In the genomic region with DNA sequence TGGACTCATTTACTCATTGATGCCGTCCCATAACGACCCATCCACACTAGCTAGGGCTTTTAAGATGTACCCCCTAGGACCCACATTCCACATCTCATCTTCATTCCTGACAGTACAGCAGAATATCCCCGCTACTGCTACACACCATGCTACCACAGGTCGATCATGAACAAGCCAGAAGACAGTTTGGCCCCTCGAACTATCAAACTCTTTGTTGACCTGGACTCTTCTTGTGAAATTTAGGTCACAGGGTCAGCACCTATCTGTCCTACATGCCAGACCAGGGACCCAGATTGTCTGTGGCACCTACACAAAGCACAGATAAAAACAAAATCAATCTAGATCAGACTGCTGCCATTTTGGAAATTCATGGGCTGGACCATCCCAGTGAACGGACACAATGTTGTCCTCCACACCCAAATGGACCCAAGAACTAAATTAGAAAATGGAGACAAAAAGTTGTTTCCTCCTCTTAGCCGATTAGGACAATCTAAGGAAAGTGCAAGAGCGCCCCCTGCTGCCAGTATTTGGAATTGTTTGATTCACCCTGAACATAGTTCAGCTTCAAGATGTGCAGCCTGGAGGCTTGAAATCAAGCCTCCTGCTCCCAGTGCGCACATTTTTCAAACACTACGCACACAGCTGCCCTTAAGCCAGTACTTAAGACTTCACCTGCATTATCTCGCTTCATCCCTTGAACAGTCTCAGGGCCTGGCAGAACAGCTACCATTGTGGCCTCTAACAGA, we compare ENCODE assay signal across 7 mouse cellular contexts.
DNase-seq lines count a peak whose midpoint lies in the region; ATAC-seq and TF ChIP-seq lines count a peak whose summit lies in the region.

No protein-coding gene starts in this region.

- TF ChIP-seq POLR2A in kidney, adult 2 months (IDR thresholded peaks at IDR 0.05; ENCODE audit: low read depth, low read length): no peak

- H3K9me3 ChIP-seq in limb, embryonic 10.5 days (replicated peaks): no peaks in the 10 kb centered on the region
- H3K9me3 ChIP-seq in midbrain, embryonic 14.5 days (ENCODE audit: control insufficient read depth, low read length): no peaks in the 10 kb centered on the region

- H3K27ac ChIP-seq in kidney, adult 2 months (ENCODE audit: insufficient read depth, low read depth, low read length): no peak overlapping the region
- peak overlapping the region; percentile 14; the same call in 1 of the 2 replicates for H3K27ac ChIP-seq in limb, embryonic 10.5 days
- no peak overlapping the region for H3K27ac ChIP-seq in midbrain, embryonic 14.5 days (replicated peaks; ENCODE audit: low read depth, low read length)

- no peaks in the 10 kb centered on the region for H3K36me3 ChIP-seq in kidney, adult 2 months (ENCODE audit: control insufficient read depth, insufficient read depth, low read length)
- no peaks in the 10 kb centered on the region for H3K36me3 ChIP-seq in limb, embryonic 10.5 days
- H3K36me3 ChIP-seq in midbrain, embryonic 14.5 days (ENCODE audit: control insufficient read depth, insufficient read depth, low read length): no peaks in the 10 kb centered on the region

- H3K4me3 ChIP-seq in kidney, adult 2 months (ENCODE audit: insufficient read depth, low read depth, low read length): no peak overlapping the region
- no peak overlapping the region for H3K4me3 ChIP-seq in limb, embryonic 10.5 days
- H3K4me3 ChIP-seq in midbrain, embryonic 14.5 days (replicated peaks; ENCODE audit: low read depth, low read length): no peak overlapping the region

- ATAC-seq in midbrain, embryonic 14.5 days (ENCODE audit: low FRiP score, low TSS enrichment): peak; percentile 53; the same call in 1 of the 2 replicates

- TF ChIP-seq CTCF in kidney, adult 2 months (conservative IDR thresholded peaks at IDR 0.05; ENCODE audit: insufficient read depth, insufficient read length, low read depth, low read length): peak; percentile 52

- no peak overlapping the region for H3K4me2 ChIP-seq in midbrain, embryonic 14.5 days (ENCODE audit: low read length)

- 39% methylated on average over 11 of the region's 11 CpGs for WGBS in kidney, adult 2 months
- WGBS in limb, embryonic 10.5 days: 40% methylated on average over 11 of the region's 11 CpGs
- WGBS in midbrain, embryonic 14.5 days: 39% methylated on average over 11 of the region's 11 CpGs

- no peak overlapping the region for H3K9ac ChIP-seq in midbrain, embryonic 14.5 days (replicated peaks; ENCODE audit: low read length)

- peak; percentile 75 for DNase-seq in adrenal gland, adult 2 months
- peak; percentile 93 for DNase-seq in embryo, embryonic 10.5 days (ENCODE audit: low spot score)
- DNase-seq in gastrocnemius, postnatal 4 days (ENCODE audit: low spot score in 2 of 2): peak; percentile 75 to 78
- peak; percentile 69 for DNase-seq in kidney, adult 2 months
- DNase-seq in limb, embryonic 10.5 days (ENCODE audit: low spot score): peak; percentile 89
- DNase-seq in midbrain, embryonic 14.5 days: peak; percentile 93
- DNase-seq in spleen, postnatal 10 days (ENCODE audit: low spot score in 2 of 2): peak; percentile 76 to 87

- H3K4me1 ChIP-seq in kidney, adult 2 months (ENCODE audit: control insufficient read depth, insufficient read depth, low read length): no peaks in the 10 kb centered on the region
- peaks cover 14% of the 10 kb centered on the region for H3K4me1 ChIP-seq in limb, embryonic 10.5 days
- H3K4me1 ChIP-seq in midbrain, embryonic 14.5 days (ENCODE audit: control insufficient read depth, insufficient read depth, low read length): no peaks in the 10 kb centered on the region

- H3K27me3 ChIP-seq in kidney, adult 2 months (replicated peaks; ENCODE audit: control insufficient read depth, insufficient read depth, low read length): no peaks in the 10 kb centered on the region
- no peaks in the 10 kb centered on the region for H3K27me3 ChIP-seq in limb, embryonic 10.5 days (ENCODE audit: low read depth, poor library complexity, severe bottlenecking)
- H3K27me3 ChIP-seq in midbrain, embryonic 14.5 days (ENCODE audit: control insufficient read depth, insufficient read depth, low read length): no peaks in the 10 kb centered on the region
